Mouse (Mus musculus) intestine, postnatal 0 days (tissue): Measurements from ENCODE around the gene Crtc3. TPM values are rescaled to one million over a fixed set of nuclear protein-coding genes. Genes with fewer than 3 reads are reported as not detected.

Source experiments
- ATAC-seq: fragments of 200-750 bp; cut with Nextera tagmentation; 2 replicates; pipeline ENCODE4 v1.8.0; 2017; ENCODE audit warnings: mild to moderate bottlenecking, moderate TSS enrichment, moderate library complexity
- H3K27ac ChIP-seq: fragments of 300-500 bp; sonication (generic); 2 replicates; pipeline ENCODE4 v1.5.1; 2014; ENCODE audit warnings: mild to moderate bottlenecking, low read depth, low read length, moderate library complexity
- H3K27me3 ChIP-seq: fragments of 300-500 bp; sonication (generic); replicated peaks from 2 replicates; pipeline ENCODE4 v1.6.1; 2014; ENCODE audit warnings: low read length, mixed read lengths; ENCODE audit not compliant: control insufficient read depth, insufficient read depth
- H3K36me3 ChIP-seq: fragments of 300-500 bp; sonication (generic); 2 replicates; pipeline ENCODE4 v1.6.1; 2014; ENCODE audit warnings: mild to moderate bottlenecking, moderate library complexity; ENCODE audit not compliant: control insufficient read depth, insufficient read depth
- H3K4me1 ChIP-seq: fragments of 300-500 bp; sonication (generic); replicated peaks from 2 replicates; pipeline ENCODE4 v1.6.1; 2014; ENCODE audit warnings: antibody characterized with exemption, low read length, mixed read lengths; ENCODE audit not compliant: control insufficient read depth, insufficient read depth
- H3K4me2 ChIP-seq: fragments of 300-500 bp; sonication (generic); replicated peaks from 2 replicates; pipeline ENCODE4 v1.6.1; 2014; ENCODE audit warnings: low read depth, mild to moderate bottlenecking, moderate library complexity
- H3K4me3 ChIP-seq: fragments of 300-500 bp; sonication (generic); 2 replicates; pipeline ENCODE4 v1.5.1; 2014; ENCODE audit warnings: low read depth, low read length
- H3K9ac ChIP-seq: fragments of 300-500 bp; sonication (generic); 2 replicates; pipeline ENCODE4 v1.6.1; 2014; ENCODE audit warnings: mild to moderate bottlenecking, low read depth, low read length
- H3K9me3 ChIP-seq: fragments of 300-500 bp; sonication (generic); 2 replicates; pipeline ENCODE4 v1.6.1; 2016; ENCODE audit warnings: mixed run types; ENCODE audit not compliant: control insufficient read depth
- CTCF ChIP-seq: sonication (generic); IDR thresholded peaks from 2 replicates; pipeline ENCODE4 v1.5.1; 2016; ENCODE audit warnings: low read depth, mild to moderate bottlenecking, control low read depth, antibody characterized with exemption, moderate library complexity
- WGBS: fragments of 180-500 bp; shearing (Covaris S2); extraction: QIAGEN DNeasy Blood & Tissue Kit; methylation state at CpG from one replicate; pipeline ENCODE4 v1.1.7; 2014; 5-methylcytosine and 5-hydroxymethylcytosine counted together
- polyA plus RNA-seq: library from polyadenylated mRNA; unstranded; fragments of >200 nt; fragmentation: Nextera tagmentation; extraction: Ambion mirVana; gene quantifications from 2 replicates; pipeline ENCODE4 v1.2.1, GENCODE M21; 2015

The Crtc3 gene
- polyA plus RNA-seq, 1 experiment from 2014 or later: 11.5 TPM

GRCm38 (mm10) chr7:80641497-80641896, 47.2 kb downstream of the Crtc3 start:
- no peak for ATAC-seq
- H3K9ac ChIP-seq: no peak overlapping the region
- H3K4me2 ChIP-seq: no peak overlapping the region
- no peaks in the 10 kb centered on the region for H3K36me3 ChIP-seq
- H3K4me3 ChIP-seq: no peak overlapping the region
- no peak for TF ChIP-seq CTCF
- 26% methylated on average over 4 of the region's 4 CpGs for WGBS
- H3K9me3 ChIP-seq: no peaks in the 10 kb centered on the region
- no peaks in the 10 kb centered on the region for H3K4me1 ChIP-seq
- no peaks in the 10 kb centered on the region for H3K27me3 ChIP-seq
- no peak overlapping the region; the same call in 1 of the 2 replicates for H3K27ac ChIP-seq

GRCm38 (mm10) chr7:80639981-80640380, 48.7 kb downstream of the Crtc3 start:
- TF ChIP-seq CTCF: no peak
- no peak overlapping the region for H3K4me2 ChIP-seq
- WGBS: 87% methylated on average over 3 of the region's 3 CpGs

DNA sequence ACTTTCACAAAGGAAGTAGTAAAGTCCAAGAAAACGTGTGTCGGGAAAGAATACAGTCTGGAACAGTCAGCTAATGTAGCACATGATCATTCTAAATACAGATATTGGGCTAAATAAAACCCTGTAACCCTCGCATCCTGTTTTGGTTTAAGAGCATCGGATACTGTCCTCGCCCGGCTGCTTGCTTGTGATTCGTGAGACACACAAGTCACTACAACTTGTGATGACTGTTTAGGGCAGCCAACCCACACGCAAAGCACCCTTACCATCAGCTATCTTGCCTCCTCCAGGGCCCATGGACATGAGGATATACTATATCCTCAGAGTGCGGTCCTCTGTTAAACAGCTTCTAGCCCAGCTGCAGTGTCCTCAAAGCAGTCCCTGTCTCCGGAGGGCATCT, 50.2 kb downstream of the Crtc3 start:
- H3K4me1 ChIP-seq: no peaks in the 10 kb centered on the region

More at GRCm38 (mm10) chr7:80639981-80640380, 48.7 kb downstream of the Crtc3 start:
- ATAC-seq: no peak
- Histone ChIP-seq H3K4me1 (no peaks in the 10 kb centered on the region), H3K4me3 (no peak overlapping the region), H3K27ac (no peak overlapping the region), H3K9ac (no peak overlapping the region), H3K9me3 (no peaks in the 10 kb centered on the region), H3K27me3 (no peaks in the 10 kb centered on the region), H3K36me3 (no peaks in the 10 kb centered on the region)

DNA sequence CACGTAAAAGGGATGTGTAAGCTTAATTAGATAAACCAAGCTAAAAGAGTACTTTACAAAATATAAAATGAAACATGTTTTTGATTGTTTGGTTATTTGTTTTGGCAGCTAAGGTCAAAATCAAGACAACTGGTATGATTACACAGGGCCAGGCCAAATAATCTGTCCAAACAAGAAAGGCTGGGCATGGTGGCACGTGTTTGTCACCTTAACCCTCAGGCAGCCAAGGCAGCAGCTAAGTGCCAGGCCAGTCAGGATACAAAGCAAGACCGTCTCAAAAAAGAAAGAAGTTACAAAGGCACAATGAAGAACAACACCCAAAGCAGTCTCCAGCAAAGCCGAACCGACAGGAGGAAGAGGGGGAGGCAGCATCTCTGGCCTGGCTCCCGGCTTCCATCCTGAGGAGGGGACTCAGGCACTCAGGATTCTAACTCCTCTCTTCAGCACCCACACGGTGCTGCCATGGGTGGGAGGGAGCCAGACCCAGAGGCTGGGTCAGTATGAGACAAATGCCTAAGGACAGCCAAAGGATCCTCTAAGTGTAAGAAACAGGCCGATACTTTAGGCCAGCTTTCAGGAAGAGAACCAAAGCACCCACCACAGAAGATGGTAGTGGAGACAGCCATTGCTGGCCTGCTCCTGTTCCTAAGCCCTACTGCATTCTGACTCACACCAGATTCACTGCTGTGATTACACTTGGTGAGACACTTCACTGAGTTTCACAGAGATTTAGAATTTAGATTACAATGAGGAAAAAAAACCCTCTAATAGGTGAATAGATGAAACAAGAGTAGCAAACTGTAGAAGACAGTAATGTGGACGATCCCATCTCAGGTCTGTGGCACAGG, 51.5 kb downstream of the Crtc3 start:
- Histone ChIP-seq H3K4me2 (no peak overlapping the region), H3K36me3 (no peaks in the 10 kb centered on the region), H3K27ac (no peak overlapping the region), H3K27me3 (no peaks in the 10 kb centered on the region), H3K4me3 (no peak overlapping the region), H3K9me3 (no peaks in the 10 kb centered on the region), H3K4me1 (no peaks in the 10 kb centered on the region), H3K9ac (no peak overlapping the region)
- TF ChIP-seq CTCF: no peak
- no peak for ATAC-seq
- 66% methylated on average over 9 of the region's 9 CpGs for WGBS

More for the DNA sequence above, 50.2 kb downstream of the Crtc3 start:
- H3K9me3 ChIP-seq: no peaks in the 10 kb centered on the region
- no peak overlapping the region for H3K9ac ChIP-seq
- WGBS: 73% methylated on average over 10 of the region's 10 CpGs
- H3K4me2 ChIP-seq: no peak overlapping the region
- H3K27me3 ChIP-seq: no peaks in the 10 kb centered on the region
- H3K4me3 ChIP-seq: no peak overlapping the region
- TF ChIP-seq CTCF: no peak
- H3K36me3 ChIP-seq: no peaks in the 10 kb centered on the region
- no peak overlapping the region for H3K27ac ChIP-seq
- no peak for ATAC-seq

DNA sequence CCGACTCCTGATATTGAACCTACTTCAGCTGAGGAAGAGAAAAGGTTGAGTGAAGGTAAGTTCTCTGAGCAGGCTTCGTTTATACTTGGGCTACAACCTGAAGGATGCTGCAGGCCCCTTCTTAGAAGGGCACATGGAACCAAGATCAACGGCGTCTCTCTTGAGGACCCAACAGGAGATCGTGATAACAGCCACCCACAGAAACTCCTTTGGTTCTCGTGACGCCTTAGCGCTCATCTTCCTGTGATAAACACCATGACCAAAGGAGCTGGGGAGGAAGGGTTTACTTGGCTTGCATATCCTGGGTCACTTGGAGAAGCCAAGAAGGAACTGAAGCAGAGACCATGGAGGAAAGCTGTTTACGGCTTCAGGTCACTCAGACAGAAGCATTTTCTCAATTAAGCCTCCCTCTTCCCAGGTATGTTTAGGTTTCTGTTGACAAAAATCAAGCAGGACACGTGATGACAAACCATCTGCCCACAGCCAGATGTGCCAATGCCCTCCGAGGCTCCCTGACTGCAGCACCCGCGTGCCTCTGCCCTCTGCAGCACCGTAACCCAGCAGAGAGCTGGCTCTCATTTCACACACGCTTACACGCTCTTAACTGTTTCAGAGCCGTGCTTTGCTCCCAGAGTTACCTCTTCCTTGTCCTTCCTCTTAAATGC, 52.3 kb downstream of the Crtc3 start:
- ATAC-seq: no peak
- no peak overlapping the region for H3K9ac ChIP-seq
- no peak for TF ChIP-seq CTCF
- H3K4me1 ChIP-seq: no peaks in the 10 kb centered on the region
- no peak overlapping the region for H3K4me2 ChIP-seq
- no peaks in the 10 kb centered on the region for H3K9me3 ChIP-seq
- no peaks in the 10 kb centered on the region for H3K27me3 ChIP-seq
- H3K4me3 ChIP-seq: no peak overlapping the region
- H3K36me3 ChIP-seq: no peaks in the 10 kb centered on the region
- no peak overlapping the region for H3K27ac ChIP-seq
- WGBS: 69% methylated on average over 17 of the region's 17 CpGs

DNA sequence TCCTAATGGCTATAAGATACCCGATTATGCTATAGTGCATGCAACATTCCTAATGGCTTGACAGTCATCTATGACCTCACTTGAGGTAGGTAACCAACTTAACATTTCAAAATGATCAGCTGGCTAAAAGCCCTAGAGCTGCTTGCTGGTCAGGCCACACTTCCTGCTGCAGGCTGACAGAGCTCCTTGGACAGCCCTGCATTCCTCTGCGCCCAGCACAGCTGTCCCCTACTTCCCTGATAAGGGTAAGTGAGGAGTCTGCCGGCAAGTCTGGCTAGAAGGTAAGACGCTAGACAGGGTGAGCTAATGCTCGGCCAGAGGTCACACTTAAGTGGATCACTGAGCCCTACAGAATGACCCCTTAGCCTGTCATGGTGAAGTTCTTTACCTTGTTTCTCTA, 52.8 kb downstream of the Crtc3 start:
- no peak overlapping the region for H3K9ac ChIP-seq
- no peaks in the 10 kb centered on the region for H3K36me3 ChIP-seq
- no peak overlapping the region for H3K4me2 ChIP-seq
- WGBS: 25% methylated on average over 5 of the region's 5 CpGs
- no peak overlapping the region for H3K4me3 ChIP-seq
- H3K27ac ChIP-seq: no peak overlapping the region
- H3K27me3 ChIP-seq: no peaks in the 10 kb centered on the region
- H3K9me3 ChIP-seq: no peaks in the 10 kb centered on the region
- TF ChIP-seq CTCF: no peak
- H3K4me1 ChIP-seq: no peaks in the 10 kb centered on the region
- ATAC-seq: no peak
